ENCODE assay signal across 11 mouse cellular contexts in genomic region chr2:181777715-181778114, GRCm38 (mm10). TPM values are rescaled to one million over a fixed set of nuclear protein-coding genes. Genes with fewer than 3 reads are reported as not detected.
DNase-seq lines count a peak whose midpoint lies in the region; ATAC-seq and TF ChIP-seq lines count a peak whose summit lies in the region.
"Had no signal": no experiment of that assay in that cellular context is flagged by ENCODE, and none has a peak within 500 bp of the region (broad histone marks: within the 10 kb centered on the region; RNA-seq: fewer than 3 reads in every experiment).

No protein-coding gene starts in this region.

- H3K9me3 ChIP-seq in kidney, postnatal 0 days (replicated peaks; ENCODE audit: low read length): no peaks in the 10 kb centered on the region
- H3K9me3 ChIP-seq in forebrain, embryonic 10.5 days: no peaks in the 10 kb centered on the region
- H3K9me3 ChIP-seq: embryonic facial prominence, embryonic 12.5 days; neural tube, embryonic 15.5 days had no signal

- no peak overlapping the region for H3K27ac ChIP-seq in kidney, postnatal 0 days
- H3K27ac ChIP-seq in forebrain, embryonic 10.5 days: no peak overlapping the region
- H3K27ac ChIP-seq: embryonic facial prominence, embryonic 12.5 days; macrophage; neural tube, embryonic 15.5 days had no signal

- peak; percentile 22; the same call in 1 of the 2 replicates for TF ChIP-seq CTCF in kidney, postnatal 0 days (IDR thresholded peaks at IDR 0.05; ENCODE audit: low read depth)

- 42% methylated on average over 2 of the region's 2 CpGs for WGBS in kidney, postnatal 0 days
- 54% methylated on average over 2 of the region's 2 CpGs for WGBS in forebrain, embryonic 10.5 days

- H3K4me3 ChIP-seq in kidney, postnatal 0 days (replicated peaks; ENCODE audit: low read depth, low read length): no peak overlapping the region
- no peak overlapping the region for H3K4me3 ChIP-seq in forebrain, embryonic 10.5 days
- H3K4me3 ChIP-seq: embryonic facial prominence, embryonic 12.5 days; neural tube, embryonic 15.5 days had no signal

- H3K36me3 ChIP-seq in kidney, postnatal 0 days (ENCODE audit: insufficient read depth, low read length): no peaks in the 10 kb centered on the region
- no peaks in the 10 kb centered on the region for H3K36me3 ChIP-seq in forebrain, embryonic 10.5 days (replicated peaks)
- H3K36me3 ChIP-seq: embryonic facial prominence, embryonic 12.5 days had no signal

- no peak for ATAC-seq in kidney, postnatal 0 days (replicated peaks; ENCODE audit: low FRiP score, low read depth)
- ATAC-seq in megakaryocyte, adult 5-6 weeks (ENCODE audit: poor library complexity, severe bottlenecking): no peak

- no peaks in the 10 kb centered on the region for H3K4me1 ChIP-seq in kidney, postnatal 0 days (replicated peaks; ENCODE audit: insufficient read depth, low read length)
- H3K4me1 ChIP-seq in forebrain, embryonic 10.5 days: peaks cover 25% of the 10 kb centered on the region
- H3K4me1 ChIP-seq: embryonic facial prominence, embryonic 12.5 days had no signal

- H3K27me3 ChIP-seq in kidney, postnatal 0 days (ENCODE audit: insufficient read depth, low read length): no peaks in the 10 kb centered on the region
- no peaks in the 10 kb centered on the region for H3K27me3 ChIP-seq in forebrain, embryonic 10.5 days (ENCODE audit: poor library complexity, severe bottlenecking)
- H3K27me3 ChIP-seq: embryonic facial prominence, embryonic 12.5 days; neural tube, embryonic 15.5 days had no signal

- H3K9ac ChIP-seq in kidney, postnatal 0 days (ENCODE audit: low read depth, low read length): no peak overlapping the region
- H3K9ac ChIP-seq: embryonic facial prominence, embryonic 12.5 days; neural tube, embryonic 15.5 days had no signal

- H3K4me2 ChIP-seq in kidney, postnatal 0 days (ENCODE audit: low read length): no peak overlapping the region
- H3K4me2 ChIP-seq: embryonic facial prominence, embryonic 12.5 days; neural tube, embryonic 15.5 days had no signal

- DNase-seq in kidney, postnatal 0 days (ENCODE audit: low spot score): no peak
- no peak for DNase-seq in kidney, adult 11 months
- DNase-seq in CD4-positive helper T cell, adult 2 months (ENCODE audit: low read depth, low spot score): peak; percentile 13
- DNase-seq in NIH3T3 (ENCODE audit: low read depth): peak; percentile 36
- peak; percentile 25 for DNase-seq in kidney, postnatal 10 days
- no peak for DNase-seq in forebrain, embryonic 10.5 days (ENCODE audit: extremely low spot score, low spot score)
- DNase-seq in cerebellum, postnatal 36 days: no peak

RNA-seq across cellular contexts. Expression of gene Myt1, which starts 14.6 kb away (rescaled TPM):
- polyA plus RNA-seq in kidney, postnatal 0 days (2015; fragmentation: Nextera tagmentation; extraction: Ambion mirVana): not detected in 2 replicates
- 9.5 and 11.5 TPM in 2 replicates for polyA plus RNA-seq in forebrain, embryonic 10.5 days (2016; fragmentation: Nextera tagmentation; extraction: Ambion mirVana)
- total RNA-seq in megakaryocyte, adult 5-6 weeks (2015): not detected in 2 replicates
- not detected in 2 replicates for total RNA-seq in megakaryocyte, adult 5-6 weeks (2017)
- polyA plus RNA-seq: macrophage had no signal

RNA-seq across cellular contexts. Expression of gene Pcmtd2, which starts 59.9 kb away (rescaled TPM):
- 39.5 and 41.7 TPM in 2 replicates for polyA plus RNA-seq in kidney, postnatal 0 days (2015; fragmentation: Nextera tagmentation; extraction: Ambion mirVana)
- polyA plus RNA-seq in forebrain, embryonic 10.5 days (2016; fragmentation: Nextera tagmentation; extraction: Ambion mirVana): 21.6 and 22.1 TPM in 2 replicates
- 18.0 and 23.6 TPM in 2 replicates for total RNA-seq in megakaryocyte, adult 5-6 weeks (2015)
- total RNA-seq in megakaryocyte, adult 5-6 weeks (2017): 24.5 and 24.8 TPM in 2 replicates

Comparison
In these comparisons a context has a peak if more than half of its experiments do, and no peak if none do; other contexts are left out.
1. DNase-seq: peak in CD4-positive helper T cell, adult 2 months (single experiment), NIH3T3 (single experiment) and kidney, postnatal 10 days (single experiment); none in kidney, postnatal 0 days (single experiment), kidney, adult 11 months (single experiment), forebrain, embryonic 10.5 days (single experiment) and cerebellum, postnatal 36 days (0 of 2).